Mouse (Mus musculus) embryonic facial prominence, embryonic 14.5 days (tissue): ENCODE data around the gene Faim2. TPM values are rescaled to one million over a fixed set of nuclear protein-coding genes. Genes with fewer than 3 reads are reported as not detected.

Source experiments
- ATAC-seq: fragments of 200-750 bp; cut with Nextera tagmentation; 2 replicates; pipeline ENCODE4 v1.8.0; 2017; ENCODE audit warnings: low read depth, moderate number of reproducible peaks, moderate TSS enrichment
- DNase-seq: peaks from one replicate; pipeline ENCODE4 v3.0.0-alpha.2; 2015; ENCODE audit warnings: low spot score
- H3K27ac ChIP-seq: fragments of 300-500 bp; sonication (generic); replicated peaks from 2 replicates; pipeline ENCODE4 v1.5.1; 2014; ENCODE audit warnings: low read depth, mild to moderate bottlenecking, low read length, moderate library complexity
- H3K27me3 ChIP-seq: fragments of 300-500 bp; sonication (generic); replicated peaks from 2 replicates; pipeline ENCODE4 v1.6.1; 2014; ENCODE audit warnings: low read length; ENCODE audit not compliant: control insufficient read depth, insufficient read depth
- H3K36me3 ChIP-seq: fragments of 300-500 bp; sonication (generic); 2 replicates; pipeline ENCODE4 v1.6.1; 2014; ENCODE audit warnings: low read length, mixed read lengths; ENCODE audit not compliant: control insufficient read depth, insufficient read depth
- H3K4me1 ChIP-seq: fragments of 300-500 bp; sonication (generic); 2 replicates; pipeline ENCODE4 v1.6.1; 2014; ENCODE audit warnings: antibody characterized with exemption, low read length; ENCODE audit not compliant: control insufficient read depth, insufficient read depth
- H3K4me2 ChIP-seq: fragments of 300-500 bp; sonication (generic); 2 replicates; pipeline ENCODE4 v1.6.1; 2014; ENCODE audit warnings: low read depth, mild to moderate bottlenecking, low read length, moderate library complexity, mixed read lengths
- H3K4me3 ChIP-seq: fragments of 300-500 bp; sonication (generic); 2 replicates; pipeline ENCODE4 v1.5.1; 2014; ENCODE audit warnings: low read depth, mild to moderate bottlenecking, low read length
- H3K9ac ChIP-seq: fragments of 300-500 bp; sonication (generic); 2 replicates; pipeline ENCODE4 v1.6.1; 2014; ENCODE audit warnings: low read depth, mild to moderate bottlenecking, low read length, moderate library complexity, mixed read lengths
- H3K9me3 ChIP-seq: fragments of 300-500 bp; sonication (generic); 2 replicates; pipeline ENCODE4 v1.6.1; 2016; ENCODE audit warnings: low read length; ENCODE audit not compliant: control insufficient read depth
- WGBS: fragments of 180-500 bp; shearing (Covaris S2); extraction: QIAGEN DNeasy Blood & Tissue Kit; methylation state at CpG from one replicate; pipeline ENCODE4 v1.1.7; 2014; 5-methylcytosine and 5-hydroxymethylcytosine counted together
- polyA plus RNA-seq: library from polyadenylated mRNA; unstranded; fragments of >200 nt; fragmentation: Nextera tagmentation; extraction: Ambion mirVana; gene quantifications from 2 replicates; pipeline ENCODE4 v1.2.1, GENCODE M21; 2014

The Faim2 gene
- polyA plus RNA-seq, 1 experiment from 2014 or later = 1.1 TPM

GRCm38 (mm10) chr15:99484745-99485144 lies 43.2 kb downstream of the Faim2 start:
- ATAC-seq = no peak
- no peaks in the 10 kb centered on the region for H3K27me3 ChIP-seq
- WGBS = 72% methylated on average over 6 of the region's 6 CpGs

GRCm38 (mm10) chr15:99475814-99476213 lies 52.2 kb downstream of the Faim2 start:
- H3K27ac ChIP-seq = no peak overlapping the region
- H3K9ac ChIP-seq = no peak overlapping the region
- H3K27me3 ChIP-seq = no peaks in the 10 kb centered on the region
- H3K9me3 ChIP-seq = no peaks in the 10 kb centered on the region
- 65% methylated on average over 1 of the region's 1 CpGs for WGBS
- no peak overlapping the region for H3K4me3 ChIP-seq
- peaks cover 12% of the 10 kb centered on the region for H3K4me1 ChIP-seq
- ATAC-seq (no peak), DNase-seq (no peak)
- no peak overlapping the region for H3K4me2 ChIP-seq
- H3K36me3 ChIP-seq = no peaks in the 10 kb centered on the region

More at GRCm38 (mm10) chr15:99484745-99485144, 43.2 kb downstream of the Faim2 start:
- Histone ChIP-seq H3K4me3 (no peak overlapping the region), H3K4me1 (no peaks in the 10 kb centered on the region), H3K9me3 (no peaks in the 10 kb centered on the region), H3K9ac (no peak overlapping the region), H3K36me3 (no peaks in the 10 kb centered on the region), H3K27ac (no peak overlapping the region), H3K4me2 (no peak overlapping the region)
- DNase-seq = no peak

GRCm38 (mm10) chr15:99474576-99474926 lies 53.4 kb downstream of the Faim2 start, which contains the start of gene Bcdin3d:
Bcdin3d (minus strand) TSS chr15:99474730.
- Histone ChIP-seq H3K4me2 (peak within 1 kb of the TSS; percentile 62), H3K9me3 (no peaks in the 10 kb centered on the region), H3K4me3 (peak within 1 kb of the TSS; percentile 66), H3K27ac (peak within 1 kb of the TSS; percentile 89), H3K9ac (peak within 1 kb of the TSS; percentile 86), H3K4me1 (peaks cover 12% of the 10 kb centered on the region), H3K36me3 (peaks cover 10% of the 10 kb centered on the region), H3K27me3 (no peaks in the 10 kb centered on the region)
- ATAC-seq (peak; percentile 88), DNase-seq (peak; percentile 94)
- under 1% methylated on average over 21 of the region's 26 CpGs for WGBS

GRCm38 (mm10) chr15:99473801-99474575 lies 54.0 kb downstream of the Faim2 start:
- Histone ChIP-seq H3K36me3 (peaks cover 16% of the 10 kb centered on the region), H3K27me3 (no peaks in the 10 kb centered on the region), H3K4me3 (peak overlapping the region; percentile 66), H3K4me2 (peak overlapping the region; percentile 62), H3K9me3 (no peaks in the 10 kb centered on the region), H3K27ac (peak overlapping the region; percentile 89), H3K9ac (peak overlapping the region; percentile 86), H3K4me1 (peaks cover 12% of the 10 kb centered on the region)
- ATAC-seq (peak; percentile 79), DNase-seq (peak; percentile 92)
- 5% methylated on average over 38 of the region's 38 CpGs for WGBS

- WGBS = 87% methylated on average over 7 of the region's 7 CpGs
- H3K4me2 ChIP-seq = 0 out of 2 replicates have a peak overlapping the region, but pooled peaks have one; percentile 62
- no peaks in the 10 kb centered on the region for H3K27me3 ChIP-seq
- ATAC-seq = no peak
- DNase-seq = no peak
- no peak overlapping the region for H3K9ac ChIP-seq
- H3K27ac ChIP-seq = 0 out of 2 replicates have a peak overlapping the region, but pooled peaks have one; percentile 89
- peaks cover 12% of the 10 kb centered on the region for H3K4me1 ChIP-seq
- peaks cover 19% of the 10 kb centered on the region for H3K36me3 ChIP-seq
- H3K4me3 ChIP-seq = no peak overlapping the region
- no peaks in the 10 kb centered on the region for H3K9me3 ChIP-seq
Observed at GRCm38 (mm10) chr15:99472972-99473371, 55.0 kb downstream of the Faim2 start.

GRCm38 (mm10) chr15:99471677-99472063 lies 56.3 kb downstream of the Faim2 start:
- no peak overlapping the region for H3K27ac ChIP-seq
- 83% methylated on average over 14 of the region's 14 CpGs for WGBS
- peaks cover 12% of the 10 kb centered on the region for H3K4me1 ChIP-seq
- ATAC-seq = no peak
- peaks cover 19% of the 10 kb centered on the region for H3K36me3 ChIP-seq
- no peak overlapping the region for H3K4me2 ChIP-seq
- no peaks in the 10 kb centered on the region for H3K9me3 ChIP-seq
- H3K9ac ChIP-seq = no peak overlapping the region
- DNase-seq = no peak
- no peaks in the 10 kb centered on the region for H3K27me3 ChIP-seq
- no peak overlapping the region for H3K4me3 ChIP-seq

- no peaks in the 10 kb centered on the region for H3K27me3 ChIP-seq
- DNase-seq = peak; percentile 58
- H3K4me3 ChIP-seq = no peak overlapping the region
- no peak overlapping the region for H3K9ac ChIP-seq
- ATAC-seq = no peak
- H3K36me3 ChIP-seq = peaks cover 22% of the 10 kb centered on the region
- H3K4me1 ChIP-seq = peaks cover 12% of the 10 kb centered on the region
- WGBS = 64% methylated on average over 17 of the region's 17 CpGs
- no peak overlapping the region for H3K4me2 ChIP-seq
- no peak overlapping the region for H3K27ac ChIP-seq
- no peaks in the 10 kb centered on the region for H3K9me3 ChIP-seq
Observed at GRCm38 (mm10) chr15:99470971-99471676, 56.8 kb downstream of the Faim2 start.

- H3K27ac ChIP-seq = no peak overlapping the region
- no peak for DNase-seq
Observed at GRCm38 (mm10) chr15:99470224-99470761, 57.7 kb downstream of the Faim2 start.

More at GRCm38 (mm10) chr15:99470224-99470761, 57.7 kb downstream of the Faim2 start:
- Histone ChIP-seq H3K4me2 (no peak overlapping the region), H3K4me3 (no peak overlapping the region), H3K9me3 (no peaks in the 10 kb centered on the region), H3K9ac (no peak overlapping the region), H3K36me3 (peaks cover 26% of the 10 kb centered on the region), H3K27me3 (no peaks in the 10 kb centered on the region), H3K4me1 (peaks cover 12% of the 10 kb centered on the region)
- ATAC-seq = no peak
- WGBS = 85% methylated on average over 31 of the region's 31 CpGs
